Mouse (Mus musculus) fibroblast of lung, adult 2 months (primary cell): ENCODE data around the gene a.
"Not testable (repeated sequence)": the region's sequence is repeated elsewhere in the genome, so short reads cannot be mapped to it uniquely, and the experiment has no call there.

ENCODE experiments used
- DNase-seq: peaks from one replicate; pipeline ENCODE4 v3.0.0-alpha.2; 2011; ENCODE audit warnings: low read depth

a gene

GRCm38 (mm10) chr2:154922134-154922533 is 130.9 kb downstream of the a start:
- DNase-seq = not testable (repeated sequence)

- DNase-seq = no peak
Measured at GRCm38 (mm10) chr2:154925411-154926031, 134.3 kb downstream of the a start.

GRCm38 (mm10) chr2:154926843-154927242 is 135.6 kb downstream of the a start:
- DNase-seq = no peak

- no peak for DNase-seq
Measured at GRCm38 (mm10) chr2:154928298-154928697, 137.1 kb downstream of the a start.

GRCm38 (mm10) chr2:154933884-154934283 is 142.7 kb downstream of the a start:
- DNase-seq = no peak

- no peak for DNase-seq
Measured at GRCm38 (mm10) chr2:154936106-154936505, 144.9 kb downstream of the a start.

GRCm38 (mm10) chr2:154936536-154937155 is 145.4 kb downstream of the a start:
- DNase-seq = no peak

- DNase-seq = no peak
Measured at GRCm38 (mm10) chr2:154937547-154938390, 146.6 kb downstream of the a start.

GRCm38 (mm10) chr2:154941952-154942351 is 150.8 kb downstream of the a start:
- no peak for DNase-seq

GRCm38 (mm10) chr2:154942546-154942945 is 151.3 kb downstream of the a start:
- no peak for DNase-seq

- peak; percentile 40 for DNase-seq
Measured at GRCm38 (mm10) chr2:154943101-154943500, 151.9 kb downstream of the a start.

- no peak for DNase-seq
Measured at GRCm38 (mm10) chr2:154946921-154947320, 155.7 kb downstream of the a start.

GRCm38 (mm10) chr2:154949352-154949751 is 158.2 kb downstream of the a start:
- no peak for DNase-seq

- DNase-seq = no peak
Measured at GRCm38 (mm10) chr2:154949877-154950276, 158.7 kb downstream of the a start.

- DNase-seq = no peak
Measured at GRCm38 (mm10) chr2:154950601-154951000, 159.4 kb downstream of the a start.

GRCm38 (mm10) chr2:154959486-154959885 is 168.3 kb downstream of the a start:
- DNase-seq = no peak

GRCm38 (mm10) chr2:154959909-154960308 is 168.7 kb downstream of the a start:
- no peak for DNase-seq

- no peak for DNase-seq
Measured at GRCm38 (mm10) chr2:154963176-154963575, 172.0 kb downstream of the a start.

- not testable (repeated sequence) for DNase-seq
Measured at GRCm38 (mm10) chr2:154969740-154970397, 178.7 kb downstream of the a start.

GRCm38 (mm10) chr2:154971919-154972692 is 180.9 kb downstream of the a start:
- no peak for DNase-seq

GRCm38 (mm10) chr2:154972981-154973380 is 181.8 kb downstream of the a start:
- DNase-seq = no peak

- no peak for DNase-seq
Measured at GRCm38 (mm10) chr2:154986609-154987008, 195.4 kb downstream of the a start.
